Comparison of ENCODE assay signal across 8 mouse cellular contexts in the genomic region with DNA sequence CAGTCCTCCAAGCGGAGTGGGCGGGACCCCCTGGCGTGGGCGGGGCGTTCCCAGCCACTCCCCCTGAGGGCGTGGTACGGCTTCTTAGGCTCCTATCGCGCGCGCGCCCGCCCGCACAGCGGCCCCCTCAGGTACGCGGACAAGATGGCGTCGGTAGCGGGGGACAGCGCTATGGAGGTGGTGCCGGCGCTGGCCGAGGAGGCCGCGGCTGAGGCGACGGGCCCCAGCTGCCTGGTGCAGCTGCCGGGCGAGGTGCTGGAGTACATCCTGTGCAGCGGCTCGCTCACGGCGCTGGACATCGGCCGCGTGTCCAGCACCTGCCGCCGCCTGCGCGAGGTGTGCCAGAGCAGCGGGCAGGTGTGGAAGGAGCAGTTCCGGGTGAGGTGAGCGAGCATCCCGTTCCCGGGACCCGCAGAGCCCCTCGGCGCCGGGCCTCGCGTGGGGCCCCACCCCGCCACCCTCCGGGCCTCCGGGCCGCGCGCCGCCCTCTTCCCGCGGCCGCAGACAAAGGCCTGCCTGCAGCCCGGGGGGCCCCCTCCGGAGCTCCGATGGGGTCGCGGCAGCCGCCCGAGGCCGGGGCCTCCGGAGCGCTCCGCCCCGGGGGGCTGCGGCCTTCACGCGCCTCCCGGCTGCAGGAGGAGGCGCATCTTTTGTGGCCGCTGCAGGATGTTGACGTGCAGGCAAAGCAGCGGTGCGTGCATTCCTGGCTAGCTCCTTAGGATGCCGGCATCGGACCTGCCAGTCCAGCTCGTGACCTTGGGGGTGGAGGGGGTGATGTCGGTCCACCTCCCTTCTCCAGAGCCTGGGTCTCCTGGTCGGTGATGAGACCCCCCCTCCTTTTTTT. TPM values are rescaled to one million over a fixed set of nuclear protein-coding genes. Genes with fewer than 3 reads are reported as not detected.
DNase-seq lines count a peak whose midpoint lies in the region; ATAC-seq and TF ChIP-seq lines count a peak whose summit lies in the region.

A gene (plus strand): TSS at position 74 of the 844 bp plus-strand sequence.

- in situ Hi-C loops in CH12.LX (cut with MboI; ENCODE audit: low pct_ligation_motif_present, low pct_unique_long_range_greater_than_20kb, low sequenced_read_pairs) = no loop called here

- no peaks in the 10 kb centered on the region for H3K79me2 ChIP-seq in CH12.LX (replicated peaks; ENCODE audit: control insufficient read depth, extremely low read depth, insufficient read depth, poor library complexity, severe bottlenecking)

- DNase-seq in CH12.LX (ENCODE audit: extremely low read depth) = peak; percentile 87
- peak; percentile 88 for DNase-seq in c-Kit-positive CD71-positive TER-119-negative erythroid progenitor cells, embryonic 14.5 days (ENCODE audit: low read depth)
- DNase-seq in heart, postnatal 0 days (ENCODE audit: low spot score) = peak; percentile 89
- DNase-seq in kidney, postnatal 4 days = peak; percentile 99

- TF ChIP-seq EP300 in CH12.LX (IDR thresholded peaks at IDR 0.05; ENCODE audit: low read length) = no peak
- TF ChIP-seq EP300 in heart, postnatal 0 days (IDR thresholded peaks at IDR 0.05; ENCODE audit: low read depth) = no peak

- peak; percentile 79 for TF ChIP-seq POLR2A in CH12.LX (IDR thresholded peaks at IDR 0.05; ENCODE audit: low read depth, low read length)
- peak; percentile 88 for TF ChIP-seq POLR2A in testis, adult 2 months (IDR thresholded peaks at IDR 0.05; ENCODE audit: control insufficient read depth, low read depth, low read length)

- H3K4me3 ChIP-seq in CH12.LX (replicated peaks in 1 of 3; ENCODE audit: low read depth in 2 of 3, low read length in 2 of 3, poor library complexity in 1 of 3) = peak within 1 kb of the TSS; percentile 84 to 100 (median 96)
- peak within 1 kb of the TSS; percentile 100 for H3K4me3 ChIP-seq in forebrain, embryonic 12.5 days (replicated peaks)
- H3K4me3 ChIP-seq in heart, postnatal 0 days (ENCODE audit: low read depth, low read length) = peak within 1 kb of the TSS; percentile 87
- H3K4me3 ChIP-seq in liver, embryonic 16.5 days (ENCODE audit: low read depth, low read length) = peak within 1 kb of the TSS; percentile 79
- peak within 1 kb of the TSS; percentile 96 for H3K4me3 ChIP-seq in neural tube, embryonic 13.5 days
- H3K4me3 ChIP-seq in testis, adult 2 months (ENCODE audit: control insufficient read depth, low read depth, low read length) = peak within 1 kb of the TSS; percentile 95

- H3K9me3 ChIP-seq in CH12.LX (replicated peaks; ENCODE audit: low read length) = no peaks in the 10 kb centered on the region
- H3K9me3 ChIP-seq in forebrain, embryonic 12.5 days = no peaks in the 10 kb centered on the region
- H3K9me3 ChIP-seq in heart, postnatal 0 days (replicated peaks; ENCODE audit: control insufficient read depth, low read length) = no peaks in the 10 kb centered on the region
- H3K9me3 ChIP-seq in liver, embryonic 16.5 days (replicated peaks; ENCODE audit: control insufficient read depth, low read length) = no peaks in the 10 kb centered on the region
- no peaks in the 10 kb centered on the region for H3K9me3 ChIP-seq in neural tube, embryonic 13.5 days

- H3K27me3 ChIP-seq in CH12.LX (replicated peaks) = no peaks in the 10 kb centered on the region
- H3K27me3 ChIP-seq in forebrain, embryonic 12.5 days = no peaks in the 10 kb centered on the region
- H3K27me3 ChIP-seq in heart, postnatal 0 days (ENCODE audit: control insufficient read depth, insufficient read depth, low read length) = no peaks in the 10 kb centered on the region
- H3K27me3 ChIP-seq in liver, embryonic 16.5 days (ENCODE audit: control insufficient read depth, insufficient read depth, low read depth, low read length) = no peaks in the 10 kb centered on the region
- H3K27me3 ChIP-seq in neural tube, embryonic 13.5 days = no peaks in the 10 kb centered on the region
- no peaks in the 10 kb centered on the region for H3K27me3 ChIP-seq in testis, adult 2 months (ENCODE audit: control insufficient read depth, insufficient read depth, low read length)

- H3K9ac ChIP-seq in CH12.LX (ENCODE audit: insufficient read depth, low read depth) = peak within 1 kb of the TSS; percentile 87
- peak within 1 kb of the TSS; percentile 93 for H3K9ac ChIP-seq in forebrain, embryonic 12.5 days
- H3K9ac ChIP-seq in heart, postnatal 0 days (replicated peaks; ENCODE audit: low read depth, low read length) = peak within 1 kb of the TSS; percentile 81
- H3K9ac ChIP-seq in liver, embryonic 16.5 days (ENCODE audit: low read depth, low read length) = peak within 1 kb of the TSS; percentile 77
- peak within 1 kb of the TSS; percentile 98 for H3K9ac ChIP-seq in neural tube, embryonic 13.5 days

- dilution Hi-C loops in CH12.LX (cut with MboI; ENCODE audit: extremely low pct_ligation_motif_present, extremely low pct_unique_long_range_greater_than_20kb, low sequenced_read_pairs) = no loop called here

- TF ChIP-seq RAD21 in CH12.LX (IDR thresholded peaks at IDR 0.05; ENCODE audit: low read depth, low read length) = no peak

- under 1% methylated on average over 88 of the region's 88 CpGs for WGBS in forebrain, embryonic 12.5 days
- WGBS in heart, postnatal 0 days = under 1% methylated on average over 86 of the region's 88 CpGs
- 0% methylated on average over 82 of the region's 88 CpGs for WGBS in liver, embryonic 16.5 days (ENCODE audit: insufficient replicate concordance)
- WGBS in neural tube, embryonic 13.5 days = under 1% methylated on average over 77 of the region's 88 CpGs

- H3K27ac ChIP-seq in CH12.LX (ENCODE audit: insufficient read depth, low read depth) = no peak within 1 kb of the TSS
- H3K27ac ChIP-seq in forebrain, embryonic 12.5 days = peak within 1 kb of the TSS; percentile 92
- H3K27ac ChIP-seq in heart, postnatal 0 days (ENCODE audit: low read depth) = peak within 1 kb of the TSS; percentile 68
- peak within 1 kb of the TSS; percentile 48; the same call in 1 of the 2 replicates for H3K27ac ChIP-seq in liver, embryonic 16.5 days (ENCODE audit: low read length)
- H3K27ac ChIP-seq in neural tube, embryonic 13.5 days (replicated peaks) = peak within 1 kb of the TSS; percentile 91
- peak within 1 kb of the TSS; percentile 83 for H3K27ac ChIP-seq in testis, adult 2 months (ENCODE audit: control insufficient read depth, insufficient read depth, low read depth, low read length)

- TF ChIP-seq CTCF in CH12.LX (conservative IDR thresholded peaks at IDR 0.05 in 1 of 2, IDR thresholded peaks at IDR 0.05 in 1 of 2; ENCODE audit: low read depth in 2 of 2, low read length in 2 of 2) = no peak
- no peak for TF ChIP-seq CTCF in heart, postnatal 0 days (IDR thresholded peaks at IDR 0.05; ENCODE audit: low read depth)
- TF ChIP-seq CTCF in testis, adult 2 months (IDR thresholded peaks at IDR 0.05; ENCODE audit: control insufficient read depth, insufficient read depth, insufficient replicate concordance, low read depth, low read length) = no peak

- peak within 1 kb of the TSS; percentile 96 for H3K4me2 ChIP-seq in CH12.LX (ENCODE audit: insufficient read depth, low read depth, poor library complexity, severe bottlenecking)
- peak within 1 kb of the TSS; percentile 73 for H3K4me2 ChIP-seq in forebrain, embryonic 12.5 days
- peak within 1 kb of the TSS; percentile 90 for H3K4me2 ChIP-seq in heart, postnatal 0 days (ENCODE audit: low read depth, low read length)
- peak within 1 kb of the TSS; percentile 88 for H3K4me2 ChIP-seq in liver, embryonic 16.5 days (ENCODE audit: low read depth, low read length)
- H3K4me2 ChIP-seq in neural tube, embryonic 13.5 days = peak within 1 kb of the TSS; percentile 75

- peaks cover 9 to 25% of the 10 kb centered on the region in 2 experiments for H3K4me1 ChIP-seq in CH12.LX (ENCODE audit: control insufficient read depth in 1 of 2, insufficient read depth in 2 of 2)
- H3K4me1 ChIP-seq in forebrain, embryonic 12.5 days = peaks cover 29% of the 10 kb centered on the region
- H3K4me1 ChIP-seq in heart, postnatal 0 days (ENCODE audit: control insufficient read depth, insufficient read depth) = peaks cover 13% of the 10 kb centered on the region; the same call in 1 of the 2 replicates
- H3K4me1 ChIP-seq in liver, embryonic 16.5 days (ENCODE audit: control insufficient read depth, low read depth, low read length) = peaks cover 7% of the 10 kb centered on the region
- H3K4me1 ChIP-seq in neural tube, embryonic 13.5 days (replicated peaks) = peaks cover 32% of the 10 kb centered on the region
- peaks cover 3% of the 10 kb centered on the region for H3K4me1 ChIP-seq in testis, adult 2 months (ENCODE audit: control insufficient read depth, insufficient read depth, low read length)

- ATAC-seq in forebrain, embryonic 12.5 days (ENCODE audit: low FRiP score) = peak; percentile 93
- ATAC-seq in heart, postnatal 0 days (ENCODE audit: insufficient read depth, low read depth) = peak; percentile 96
- ATAC-seq in liver, embryonic 16.5 days (ENCODE audit: low read depth) = peak; percentile 89
- ATAC-seq in neural tube, embryonic 13.5 days (ENCODE audit: low read depth) = peak; percentile 89

- peaks cover 21 to 41% of the 10 kb centered on the region in 2 experiments for H3K36me3 ChIP-seq in CH12.LX (replicated peaks in 1 of 2; ENCODE audit: control insufficient read depth in 1 of 2, insufficient read depth in 1 of 2, low read length in 1 of 2)
- H3K36me3 ChIP-seq in forebrain, embryonic 12.5 days (replicated peaks) = peaks cover 27% of the 10 kb centered on the region
- peaks cover 28% of the 10 kb centered on the region for H3K36me3 ChIP-seq in heart, postnatal 0 days (replicated peaks; ENCODE audit: control insufficient read depth, insufficient read depth, low read length)
- H3K36me3 ChIP-seq in liver, embryonic 16.5 days (ENCODE audit: control insufficient read depth, insufficient read depth) = no peaks in the 10 kb centered on the region
- H3K36me3 ChIP-seq in neural tube, embryonic 13.5 days = peaks cover 26% of the 10 kb centered on the region
- no peaks in the 10 kb centered on the region for H3K36me3 ChIP-seq in testis, adult 2 months (ENCODE audit: control insufficient read depth, insufficient read depth, low read length)

TF ChIP-seq in CH12.LX, 34 proteins besides CTCF, POLR2A, EP300 and RAD21 (continues in another document):
- peak; percentile 49; the same call in 1 of the 2 replicates for TF ChIP-seq ELF1 (IDR thresholded peaks at IDR 0.05; ENCODE audit: low read depth, low read length)
- no peak for TF ChIP-seq GABPA (IDR thresholded peaks at IDR 0.05; ENCODE audit: insufficient replicate concordance, low read depth, low read length)
- no peak for TF ChIP-seq CHD1 (IDR thresholded peaks at IDR 0.05; ENCODE audit: low read depth, low read length)

RNA-seq across cellular contexts. Expression of the gene that starts here (rescaled TPM):
- total RNA-seq in CH12.LX (2012; rRNA removed) (13.5 and 13.7 TPM in 2 replicates), CH12.LX (2014; rRNA removed) (9.9 and 10.7 TPM in 2 replicates)
- polyA plus RNA-seq in CH12.LX (2012; ENCODE audit: insufficient read length, low read depth) = 19.3 and 24.1 TPM in 2 replicates
- polyA plus RNA-seq in forebrain, embryonic 12.5 days (2016; fragmentation: Nextera tagmentation; extraction: Ambion mirVana) = 149 and 165 TPM in 2 replicates
- total RNA-seq in heart, postnatal 0 days (2014; rRNA removed; ENCODE audit: low replicate concordance) = 50.8 and 52.4 TPM in 2 replicates
- polyA plus RNA-seq in heart, postnatal 0 days (2015; fragmentation: Nextera tagmentation; extraction: Ambion mirVana) = 36.0 and 37.7 TPM in 2 replicates
- 16.5 and 18.2 TPM in 2 replicates for polyA plus RNA-seq in liver, embryonic 16.5 days (2015; fragmentation: Nextera tagmentation; extraction: Ambion mirVana)
- polyA plus RNA-seq in neural tube, embryonic 13.5 days (2015; fragmentation: Nextera tagmentation; extraction: Ambion mirVana) = 133 and 139 TPM in 2 replicates
- 40.4 and 51.1 TPM in 2 replicates for polyA plus RNA-seq in testis, adult 2 months (2012; rRNA removed)
